Mouse (Mus musculus) effector memory CD4-positive, alpha-beta T cell, adult 5 months (primary cell): ENCODE measurements around the gene Abcb1b. TPM values are rescaled to one million over a fixed set of nuclear protein-coding genes. Genes with fewer than 3 reads are reported as not detected.

Experiments used
- polyA plus RNA-seq: library from polyadenylated mRNA; unstranded; fragments of 100-300 nt; shearing (Covaris generic); gene quantifications from one replicate; pipeline ENCODE4 v1.2.1, GENCODE M21; 2017

The Abcb1b gene
- 100 TPM for polyA plus RNA-seq

GRCm38 (mm10) chr5:8797987-8798751 lies at the start of gene Abcb1b:
TSS of gene Abcb1b (plus strand) at chr5:8798147.

DNA sequence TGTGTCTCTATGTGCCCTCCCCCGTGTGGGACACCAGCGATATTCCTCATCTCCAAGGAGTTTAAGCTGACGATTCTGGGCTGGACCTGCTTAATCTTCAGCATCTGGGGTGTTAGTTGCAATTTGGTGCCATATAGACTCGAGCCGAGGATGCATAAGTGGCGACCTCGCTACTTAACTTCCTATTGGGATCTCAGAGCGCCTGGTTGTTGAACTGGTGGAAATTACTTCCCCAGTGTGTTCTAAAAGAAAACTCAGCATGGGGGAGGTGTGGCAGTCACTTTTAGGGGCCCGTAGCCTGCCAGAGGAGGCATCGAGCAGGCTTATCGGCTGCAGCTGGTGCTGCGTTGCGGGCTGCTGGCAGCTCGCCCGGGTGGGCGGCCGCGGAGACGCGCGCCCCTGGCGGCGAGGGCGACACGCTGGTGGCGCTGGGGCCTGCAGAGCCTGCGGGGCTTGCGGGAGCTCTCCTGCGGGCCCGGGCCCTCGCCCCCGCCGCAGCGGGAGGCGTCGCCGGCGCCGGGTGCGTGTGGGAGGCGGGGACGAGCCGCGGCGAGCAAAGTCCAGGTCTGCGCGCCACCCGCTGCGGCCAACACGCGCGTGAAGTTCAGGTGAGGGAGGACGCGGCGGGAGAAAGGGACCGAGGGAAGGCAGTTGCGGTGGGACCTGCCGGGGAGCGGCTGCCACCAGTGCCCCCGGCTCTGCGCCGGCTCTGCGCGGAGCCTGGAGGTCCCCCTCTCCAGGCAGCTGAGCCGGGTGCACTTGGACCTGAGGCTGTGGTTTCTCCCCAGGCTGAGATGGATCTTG lies 95.6 kb downstream of the Abcb1b start, which contains the start of gene Abcb4:
Gene Abcb4, plus strand, starts transcription at position 418 of the 804 bp plus-strand sequence.

Other genes starting within 250 kb of the Abcb1b start
- gene Rundc3b, start 175.2 kb upstream of the Abcb1b start, polyA plus RNA-seq: 33.8 TPM
- 66.7 TPM for gene Abcb1a, start 138.1 kb upstream of the Abcb1b start, polyA plus RNA-seq
- gene Abcb4, start 95.6 kb downstream of the Abcb1b start, polyA plus RNA-seq: 0.76 TPM
- 62.1 TPM for gene Crot, start 199.2 kb downstream of the Abcb1b start, polyA plus RNA-seq